Mouse (Mus musculus) neural tube, embryonic 14.5 days (tissue): ENCODE results near the gene Adcy3. TPM values are rescaled to one million over a fixed set of nuclear protein-coding genes. Genes with fewer than 3 reads are reported as not detected.

ENCODE experiments used
- ATAC-seq: fragments of 200-750 bp; cut with Nextera tagmentation; 2 replicates; pipeline ENCODE4 v1.8.0; 2017; ENCODE audit warnings: low read depth, mild to moderate bottlenecking, moderate TSS enrichment, moderate library complexity
- H3K27ac ChIP-seq: fragments of 300-500 bp; sonication (generic); 2 replicates; pipeline ENCODE4 v1.5.1; 2014; ENCODE audit warnings: low read depth, mild to moderate bottlenecking, control low read depth, low read length, moderate library complexity, mixed read lengths
- H3K27me3 ChIP-seq: fragments of 300-500 bp; sonication (generic); 2 replicates; pipeline ENCODE4 v1.6.1; 2014; ENCODE audit warnings: low read length; ENCODE audit not compliant: control insufficient read depth, insufficient read depth
- H3K36me3 ChIP-seq: fragments of 300-500 bp; sonication (generic); 2 replicates; pipeline ENCODE4 v1.6.1; 2014; ENCODE audit warnings: low read length, mixed read lengths; ENCODE audit not compliant: control insufficient read depth, insufficient read depth
- H3K4me1 ChIP-seq: fragments of 300-500 bp; sonication (generic); 2 replicates; pipeline ENCODE4 v1.6.1; 2014; ENCODE audit warnings: low read length; ENCODE audit not compliant: control insufficient read depth, insufficient read depth
- H3K4me2 ChIP-seq: fragments of 300-500 bp; sonication (generic); 2 replicates; pipeline ENCODE4 v1.6.1; 2014; ENCODE audit warnings: mild to moderate bottlenecking, low read depth, low read length, control low read depth
- H3K4me3 ChIP-seq: fragments of 300-500 bp; sonication (generic); 2 replicates; pipeline ENCODE4 v1.5.1; 2014; ENCODE audit warnings: low read depth, low read length, control low read depth, mixed read lengths
- H3K9ac ChIP-seq: fragments of 300-500 bp; sonication (generic); replicated peaks from 2 replicates; pipeline ENCODE4 v1.6.1; 2014; ENCODE audit warnings: low read depth, mild to moderate bottlenecking, control low read depth, low read length, mixed read lengths
- H3K9me3 ChIP-seq: fragments of 300-500 bp; sonication (generic); 2 replicates; pipeline ENCODE4 v1.6.1; 2016; ENCODE audit warnings: low read length; ENCODE audit not compliant: control insufficient read depth
- WGBS: fragments of 180-500 bp; shearing (Covaris S2); extraction: QIAGEN DNeasy Blood & Tissue Kit; methylation state at CpG from one replicate; pipeline ENCODE4 v1.1.7; 2014; 5-methylcytosine and 5-hydroxymethylcytosine counted together
- polyA plus RNA-seq: library from polyadenylated mRNA; unstranded; fragments of >200 nt; fragmentation: Nextera tagmentation; extraction: Ambion mirVana; gene quantifications from 2 replicates; pipeline ENCODE4 v1.2.1, GENCODE M21; 2014

Adcy3 gene
- polyA plus RNA-seq, 1 experiment from 2014 or later: 9.7 TPM

DNA sequence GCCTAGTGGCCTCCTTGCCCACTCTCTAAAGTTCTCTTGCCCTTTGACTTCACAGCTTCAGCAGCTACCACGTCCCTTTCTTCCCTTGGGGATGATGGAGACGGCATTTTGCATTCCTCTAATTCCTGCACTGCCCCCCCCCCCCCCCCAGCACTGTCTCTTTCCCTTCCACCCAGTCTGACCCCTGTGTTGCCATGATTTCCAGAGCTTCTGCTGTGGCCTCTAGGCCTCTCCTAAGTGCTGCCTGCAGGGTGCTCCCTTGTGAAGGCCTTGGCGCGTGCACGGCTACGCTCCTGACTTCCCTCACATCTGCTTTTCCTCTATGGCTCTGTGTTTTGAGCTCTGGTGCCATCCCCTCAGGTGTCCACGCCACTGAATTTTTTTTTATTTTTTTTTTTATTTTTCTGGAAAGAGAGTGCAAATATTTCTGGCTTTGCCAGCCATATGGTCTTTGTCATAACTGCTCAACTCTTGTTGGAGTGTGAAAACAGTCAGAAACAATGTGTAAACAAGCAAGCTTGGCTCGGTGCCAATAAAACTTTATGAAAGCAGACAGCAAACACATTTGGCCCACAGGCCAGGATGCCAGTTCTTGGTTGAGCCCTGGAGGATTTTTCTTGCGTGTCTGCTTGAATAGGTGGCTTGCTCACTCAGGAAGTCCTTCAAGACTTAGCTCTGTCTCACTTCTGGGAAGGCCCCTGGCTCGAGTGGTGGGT lies 60.3 kb downstream of the Adcy3 start:
- no peaks in the 10 kb centered on the region for H3K36me3 ChIP-seq
- H3K9me3 ChIP-seq: no peaks in the 10 kb centered on the region
- no peaks in the 10 kb centered on the region for H3K27me3 ChIP-seq
- no peak for ATAC-seq
- H3K9ac ChIP-seq: no peak overlapping the region
- H3K4me2 ChIP-seq: no peak overlapping the region
- WGBS: 59% methylated on average over 10 of the region's 10 CpGs
- 0 out of 2 replicates have a peak, but pooled peaks cover 2% of the 10 kb centered on the region for H3K4me1 ChIP-seq
- no peak overlapping the region for H3K4me3 ChIP-seq
- H3K27ac ChIP-seq: no peak overlapping the region

DNA sequence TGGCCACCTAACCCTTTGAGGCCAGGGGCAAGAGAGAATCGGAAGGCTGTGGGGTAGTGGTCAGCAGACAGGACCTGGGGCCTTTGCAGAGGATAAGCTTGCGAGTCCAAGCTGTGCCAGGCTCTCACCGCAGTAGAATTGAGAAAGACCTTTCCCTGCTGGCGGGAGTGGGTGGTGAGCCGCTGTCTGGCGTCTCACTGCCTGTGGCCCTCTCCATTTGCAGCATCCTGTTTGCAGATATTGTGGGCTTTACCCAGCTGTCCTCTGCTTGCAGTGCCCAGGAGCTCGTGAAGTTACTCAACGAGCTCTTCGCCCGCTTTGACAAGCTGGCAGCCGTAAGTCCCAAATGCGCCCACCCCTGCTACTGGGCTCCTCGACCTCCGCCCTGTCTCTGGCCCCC lies 61.7 kb downstream of the Adcy3 start:
- Histone ChIP-seq H3K36me3 (no peaks in the 10 kb centered on the region; the same call in 1 of the 2 replicates), H3K9me3 (no peaks in the 10 kb centered on the region), H3K9ac (no peak overlapping the region), H3K4me2 (no peak overlapping the region), H3K27me3 (no peaks in the 10 kb centered on the region), H3K4me3 (no peak overlapping the region), H3K4me1 (0 out of 2 replicates have a peak, but pooled peaks cover 2% of the 10 kb centered on the region), H3K27ac (no peak overlapping the region)
- no peak for ATAC-seq
- WGBS: 94% methylated on average over 14 of the region's 14 CpGs

DNA sequence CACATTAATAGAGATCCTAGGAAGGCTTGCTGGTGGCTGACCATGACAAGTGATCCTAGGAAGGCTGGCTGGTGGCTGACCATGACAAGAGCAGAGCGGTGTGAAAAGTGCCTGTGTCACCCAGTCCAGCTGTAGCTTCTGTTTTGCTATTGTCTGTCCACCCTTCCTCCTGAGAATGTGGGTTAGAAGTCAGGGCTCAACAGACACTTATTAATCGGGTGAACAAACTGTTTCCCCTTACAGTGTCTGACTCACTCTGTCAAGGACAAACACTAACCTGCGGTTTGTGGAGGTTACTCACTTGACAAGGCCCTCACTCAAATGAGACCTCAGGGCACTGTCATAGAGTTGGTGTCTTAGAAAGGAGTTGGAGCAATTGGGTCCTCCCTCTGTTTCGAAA lies 65.8 kb downstream of the Adcy3 start:
- Histone ChIP-seq H3K27me3 (no peaks in the 10 kb centered on the region), H3K4me1 (no peaks in the 10 kb centered on the region), H3K4me2 (no peak overlapping the region), H3K36me3 (no peaks in the 10 kb centered on the region; the same call in 1 of the 2 replicates), H3K27ac (no peak overlapping the region), H3K4me3 (no peak overlapping the region), H3K9ac (no peak overlapping the region), H3K9me3 (no peaks in the 10 kb centered on the region)
- no peak for ATAC-seq
- 93% methylated on average over 4 of the region's 4 CpGs for WGBS

GRCm38 (mm10) chr12:4199271-4199670 lies 66.4 kb downstream of the Adcy3 start:
- no peak overlapping the region for H3K27ac ChIP-seq
- no peaks in the 10 kb centered on the region for H3K9me3 ChIP-seq
- H3K4me2 ChIP-seq: no peak overlapping the region
- no peak overlapping the region for H3K4me3 ChIP-seq
- H3K9ac ChIP-seq: no peak overlapping the region
- WGBS: 94% methylated on average over 11 of the region's 11 CpGs
- no peaks in the 10 kb centered on the region; the same call in 1 of the 2 replicates for H3K36me3 ChIP-seq
- no peaks in the 10 kb centered on the region for H3K27me3 ChIP-seq
- no peaks in the 10 kb centered on the region for H3K4me1 ChIP-seq
- no peak for ATAC-seq

DNA sequence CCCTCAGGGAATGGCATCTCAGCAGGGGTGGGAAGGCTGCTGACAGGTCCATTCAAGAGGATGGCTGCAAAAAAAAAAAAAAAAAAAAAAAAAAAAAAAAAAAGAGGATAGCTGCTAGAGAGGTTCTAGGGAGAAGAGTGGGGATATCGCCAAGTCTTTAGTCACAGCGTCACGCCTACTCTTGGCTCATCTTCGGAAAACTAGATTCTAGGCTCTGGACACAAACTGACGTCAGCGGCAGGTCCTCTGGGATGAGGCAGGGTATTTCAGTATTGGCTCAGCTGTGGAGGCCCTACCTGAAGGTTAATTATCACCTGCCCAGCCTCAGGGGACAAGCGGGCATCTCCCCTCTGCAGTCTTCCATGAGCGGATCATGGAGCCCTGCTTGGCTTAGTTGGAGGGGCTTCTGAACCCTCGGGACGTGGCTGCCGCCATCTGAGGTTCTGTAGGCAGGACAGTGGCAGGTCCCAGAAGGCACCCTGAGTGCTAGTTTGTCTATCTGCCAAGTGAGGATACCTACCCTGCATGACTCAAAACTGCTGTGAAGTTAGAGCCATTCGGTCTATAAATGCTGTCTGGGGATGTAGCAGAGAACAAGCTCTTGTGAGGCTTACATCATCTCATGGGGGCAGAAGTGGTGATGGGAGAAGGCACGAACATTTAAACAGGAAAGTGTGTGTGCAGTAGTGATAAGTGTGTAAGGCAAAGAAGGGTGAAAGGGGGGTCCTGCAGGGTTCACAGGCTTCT lies 68.7 kb downstream of the Adcy3 start:
- H3K4me3 ChIP-seq: no peak overlapping the region
- ATAC-seq: no peak
- WGBS: 83% methylated on average over 13 of the region's 13 CpGs
- H3K27ac ChIP-seq: no peak overlapping the region
- peaks cover 3% of the 10 kb centered on the region; the same call in 1 of the 2 replicates for H3K36me3 ChIP-seq
- no peaks in the 10 kb centered on the region for H3K4me1 ChIP-seq
- no peaks in the 10 kb centered on the region for H3K9me3 ChIP-seq
- no peaks in the 10 kb centered on the region for H3K27me3 ChIP-seq
- H3K4me2 ChIP-seq: no peak overlapping the region
- no peak overlapping the region for H3K9ac ChIP-seq

DNA sequence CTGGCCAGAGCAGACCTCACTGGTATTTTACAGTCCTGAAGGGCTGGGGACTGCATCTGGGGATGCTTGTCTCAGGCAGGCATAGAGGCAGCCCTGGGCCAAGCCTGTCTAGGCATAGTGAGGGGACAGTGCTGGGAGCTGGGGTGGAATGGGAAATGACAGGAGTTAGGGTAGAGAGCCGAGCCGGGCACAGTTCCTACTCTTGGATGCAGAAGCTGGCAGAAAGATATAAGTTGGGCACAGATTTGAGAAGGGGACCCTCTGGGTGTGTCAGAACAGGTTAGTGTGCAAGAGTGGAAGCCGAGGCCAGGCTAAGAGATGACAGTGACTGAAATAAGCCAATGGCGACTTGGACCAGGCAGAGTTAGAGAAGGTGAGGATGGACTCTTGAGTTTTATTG lies 69.3 kb downstream of the Adcy3 start:
- Histone ChIP-seq H3K4me3 (no peak overlapping the region), H3K9ac (no peak overlapping the region), H3K4me1 (no peaks in the 10 kb centered on the region), H3K27ac (no peak overlapping the region), H3K36me3 (peaks cover 5% of the 10 kb centered on the region; the same call in 1 of the 2 replicates), H3K4me2 (no peak overlapping the region), H3K9me3 (no peaks in the 10 kb centered on the region), H3K27me3 (no peaks in the 10 kb centered on the region)
- no peak for ATAC-seq
- 93% methylated on average over 4 of the region's 4 CpGs for WGBS

GRCm38 (mm10) chr12:4206106-4206505 lies 73.2 kb downstream of the Adcy3 start:
- no peak overlapping the region for H3K4me2 ChIP-seq
- no peaks in the 10 kb centered on the region for H3K9me3 ChIP-seq
- ATAC-seq: no peak
- no peak overlapping the region for H3K27ac ChIP-seq
- WGBS: 94% methylated on average over 11 of the region's 11 CpGs
- no peak overlapping the region for H3K9ac ChIP-seq
- H3K4me3 ChIP-seq: no peak overlapping the region
- peaks cover 12% of the 10 kb centered on the region; the same call in 1 of the 2 replicates for H3K36me3 ChIP-seq
- H3K4me1 ChIP-seq: no peaks in the 10 kb centered on the region
- H3K27me3 ChIP-seq: no peaks in the 10 kb centered on the region

- Histone ChIP-seq H3K9me3 (no peaks in the 10 kb centered on the region), H3K4me1 (no peaks in the 10 kb centered on the region), H3K4me2 (no peak overlapping the region), H3K27ac (no peak overlapping the region), H3K27me3 (no peaks in the 10 kb centered on the region), H3K9ac (no peak overlapping the region), H3K4me3 (no peak overlapping the region), H3K36me3 (peaks cover 12% of the 10 kb centered on the region; the same call in 1 of the 2 replicates)
- ATAC-seq: no peak
- WGBS: 79% methylated on average over 15 of the region's 15 CpGs
Measured at GRCm38 (mm10) chr12:4208405-4209133, 75.7 kb downstream of the Adcy3 start.
